Mouse (Mus musculus) hindbrain, embryonic 15.5 days (tissue): ENCODE data around the gene Mrps18b. TPM values are rescaled to one million over a fixed set of nuclear protein-coding genes. Genes with fewer than 3 reads are reported as not detected.

ENCODE experiments used
- ATAC-seq: fragments of 200-750 bp; cut with Nextera tagmentation; 2 replicates; pipeline ENCODE4 v1.8.0; 2017; ENCODE audit warnings: low read depth, moderate number of reproducible peaks, moderate TSS enrichment; ENCODE audit not compliant: low FRiP score
- H3K27ac ChIP-seq: fragments of 300-500 bp; sonication (generic); replicated peaks from 2 replicates; pipeline ENCODE4 v1.5.1; 2015; ENCODE audit warnings: mild to moderate bottlenecking, inconsistent platforms
- H3K27me3 ChIP-seq: fragments of 300-500 bp; sonication (generic); 2 replicates; pipeline ENCODE4 v1.6.1; 2015; ENCODE audit warnings: control low read depth, inconsistent platforms
- H3K36me3 ChIP-seq: fragments of 300-500 bp; sonication (generic); 2 replicates; pipeline ENCODE4 v1.6.1; 2015; ENCODE audit warnings: control low read depth, inconsistent platforms
- H3K4me1 ChIP-seq: fragments of 300-500 bp; sonication (generic); replicated peaks from 2 replicates; pipeline ENCODE4 v1.6.1; 2015; ENCODE audit warnings: control low read depth, inconsistent platforms
- H3K4me2 ChIP-seq: fragments of 300-500 bp; sonication (generic); 2 replicates; pipeline ENCODE4 v1.6.1; 2015; ENCODE audit warnings: moderate library complexity, mild to moderate bottlenecking, inconsistent platforms
- H3K4me3 ChIP-seq: fragments of 300-500 bp; sonication (generic); 2 replicates; pipeline ENCODE4 v1.5.1; 2015; ENCODE audit warnings: mild to moderate bottlenecking, inconsistent platforms
- H3K9ac ChIP-seq: fragments of 300-500 bp; sonication (generic); 2 replicates; pipeline ENCODE4 v1.6.1; 2015; ENCODE audit warnings: inconsistent platforms
- H3K9me3 ChIP-seq: fragments of 300-500 bp; sonication (generic); 2 replicates; pipeline ENCODE4 v1.6.1; 2016; ENCODE audit warnings: control low read depth, inconsistent platforms
- WGBS: fragments of 180-500 bp; shearing (Covaris S2); methylation state at CpG from one replicate; pipeline ENCODE4 v1.1.7; 2015; 5-methylcytosine and 5-hydroxymethylcytosine counted together
- polyA plus RNA-seq: library from polyadenylated mRNA; unstranded; fragments of >200 nt; fragmentation: Nextera tagmentation; extraction: Ambion mirVana; gene quantifications from 2 replicates; pipeline ENCODE4 v1.2.1, GENCODE M21; 2015

Mrps18b gene
- polyA plus RNA-seq, 1 experiment from 2014 or later = 59.1 TPM

DNA sequence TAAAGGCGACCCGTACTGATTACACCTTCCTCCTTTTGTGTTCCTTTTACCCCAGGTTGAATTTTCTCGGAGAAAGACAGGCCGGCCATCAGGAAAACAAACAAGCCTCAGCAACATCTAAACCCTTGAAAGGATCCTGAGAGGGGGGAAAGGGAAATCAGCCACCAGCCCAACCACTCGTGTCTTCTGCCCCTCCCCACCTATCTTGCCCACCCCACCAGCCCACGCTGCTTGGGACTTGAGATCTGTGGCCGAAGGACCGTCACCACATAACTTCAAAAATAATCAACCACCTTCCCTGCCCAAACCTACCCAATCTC lies 914 bp upstream of the Mrps18b start:
- Histone ChIP-seq H3K4me3 (peak overlapping the region; percentile 55), H3K4me2 (peak overlapping the region; percentile 78), H3K4me1 (peaks cover 39% of the 10 kb centered on the region), H3K27me3 (no peaks in the 10 kb centered on the region), H3K27ac (peak overlapping the region; percentile 98), H3K9ac (peak overlapping the region; percentile 76), H3K9me3 (no peaks in the 10 kb centered on the region), H3K36me3 (no peaks in the 10 kb centered on the region)
- WGBS = under 1% methylated on average over 8 of the region's 8 CpGs
- no peak for ATAC-seq

DNA sequence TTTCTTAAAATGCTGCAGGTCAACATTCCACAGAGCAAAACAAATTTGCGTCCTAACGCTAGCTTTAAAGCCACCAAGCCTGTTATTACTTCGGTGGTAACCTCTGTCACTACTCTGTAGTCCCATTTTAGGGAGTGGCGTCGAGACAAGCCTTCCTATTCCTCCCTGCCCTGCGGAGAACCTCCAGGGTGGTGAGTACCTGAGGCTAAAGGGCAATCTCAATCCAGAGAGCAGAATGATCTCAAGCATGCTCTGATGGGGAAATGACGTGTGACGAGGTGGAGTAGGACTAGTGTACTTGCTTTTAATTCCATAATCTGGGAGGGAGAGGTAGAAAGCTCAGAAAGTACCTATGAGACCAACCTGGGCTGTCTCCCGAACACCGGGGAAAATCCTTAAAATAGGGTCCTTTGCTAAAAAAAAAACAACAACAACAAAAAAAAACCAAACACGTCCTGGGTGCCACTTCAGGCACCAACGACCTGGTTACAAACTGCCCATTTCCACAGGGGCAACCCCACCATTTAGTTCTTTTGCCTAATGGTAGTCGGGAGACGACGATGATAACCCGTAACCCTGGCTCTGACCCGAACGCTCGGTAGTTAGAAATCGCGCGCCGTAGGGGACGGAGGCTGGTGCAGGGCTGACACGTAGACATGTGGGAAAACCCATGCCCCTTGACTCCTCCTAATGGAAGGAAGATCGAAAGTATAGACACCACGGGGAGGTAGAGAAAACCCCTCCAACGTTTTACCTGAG lies 472 bp downstream of the Mrps18b start:
- peak overlapping the region; percentile 98 for H3K27ac ChIP-seq
- H3K36me3 ChIP-seq = no peaks in the 10 kb centered on the region
- peaks cover 25% of the 10 kb centered on the region for H3K4me1 ChIP-seq
- ATAC-seq = no peak
- H3K4me3 ChIP-seq = peak overlapping the region; percentile 55
- H3K4me2 ChIP-seq = peak overlapping the region; percentile 78
- H3K27me3 ChIP-seq = no peaks in the 10 kb centered on the region
- 4% methylated on average over 28 of the region's 28 CpGs for WGBS
- H3K9ac ChIP-seq = peak overlapping the region; percentile 76
- no peaks in the 10 kb centered on the region for H3K9me3 ChIP-seq

- H3K27ac ChIP-seq = no peak overlapping the region
- H3K9ac ChIP-seq = 0 out of 2 replicates have a peak overlapping the region, but pooled peaks have one; percentile 76
- peak overlapping the region; percentile 78 for H3K4me2 ChIP-seq
- 82% methylated on average over 6 of the region's 6 CpGs for WGBS
- peak overlapping the region; percentile 55 for H3K4me3 ChIP-seq
- H3K4me1 ChIP-seq = peaks cover 21% of the 10 kb centered on the region
- no peak for ATAC-seq
- no peaks in the 10 kb centered on the region for H3K27me3 ChIP-seq
- H3K36me3 ChIP-seq = no peaks in the 10 kb centered on the region
- no peaks in the 10 kb centered on the region for H3K9me3 ChIP-seq
Measured at GRCm38 (mm10) chr17:35914975-35915374, 1.2 kb downstream of the Mrps18b start.

GRCm38 (mm10) chr17:35909919-35910369 lies 6.2 kb downstream of the Mrps18b start, which contains the start of gene Atat1:
TSS of gene Atat1 (minus strand) at chr17:35910075.
- Histone ChIP-seq H3K9ac (peak within 1 kb of the TSS; percentile 73), H3K27me3 (no peaks in the 10 kb centered on the region), H3K9me3 (no peaks in the 10 kb centered on the region), H3K4me3 (peak within 1 kb of the TSS; percentile 67), H3K27ac (peak within 1 kb of the TSS; percentile 91), H3K4me1 (peaks cover 22% of the 10 kb centered on the region), H3K36me3 (peaks cover 28% of the 10 kb centered on the region), H3K4me2 (peak within 1 kb of the TSS; percentile 73)
- peak; percentile 93 for ATAC-seq
- WGBS = 2% methylated on average over 25 of the region's 25 CpGs

- Histone ChIP-seq H3K36me3 (peaks cover 33% of the 10 kb centered on the region), H3K4me2 (peak overlapping the region; percentile 73), H3K4me3 (peak overlapping the region; percentile 67), H3K4me1 (peaks cover 21% of the 10 kb centered on the region), H3K27me3 (no peaks in the 10 kb centered on the region), H3K9ac (peak overlapping the region; percentile 73), H3K27ac (peak overlapping the region; percentile 91), H3K9me3 (no peaks in the 10 kb centered on the region)
- WGBS = 13% methylated on average over 20 of the region's 20 CpGs
- ATAC-seq = peak; percentile 33
Measured at GRCm38 (mm10) chr17:35909186-35909918, 6.8 kb downstream of the Mrps18b start.

- peak overlapping the region; percentile 73; the same call in 1 of the 2 replicates for H3K4me2 ChIP-seq
- H3K4me3 ChIP-seq = no peak overlapping the region
- H3K9me3 ChIP-seq = no peaks in the 10 kb centered on the region
- ATAC-seq = no peak
- 84% methylated on average over 2 of the region's 2 CpGs for WGBS
- peaks cover 21% of the 10 kb centered on the region for H3K4me1 ChIP-seq
- no peak overlapping the region for H3K27ac ChIP-seq
- no peaks in the 10 kb centered on the region for H3K27me3 ChIP-seq
- H3K9ac ChIP-seq = peak overlapping the region; percentile 25; the same call in 1 of the 2 replicates
- H3K36me3 ChIP-seq = peaks cover 49% of the 10 kb centered on the region
Measured at GRCm38 (mm10) chr17:35907609-35908008, 8.6 kb downstream of the Mrps18b start.

DNA sequence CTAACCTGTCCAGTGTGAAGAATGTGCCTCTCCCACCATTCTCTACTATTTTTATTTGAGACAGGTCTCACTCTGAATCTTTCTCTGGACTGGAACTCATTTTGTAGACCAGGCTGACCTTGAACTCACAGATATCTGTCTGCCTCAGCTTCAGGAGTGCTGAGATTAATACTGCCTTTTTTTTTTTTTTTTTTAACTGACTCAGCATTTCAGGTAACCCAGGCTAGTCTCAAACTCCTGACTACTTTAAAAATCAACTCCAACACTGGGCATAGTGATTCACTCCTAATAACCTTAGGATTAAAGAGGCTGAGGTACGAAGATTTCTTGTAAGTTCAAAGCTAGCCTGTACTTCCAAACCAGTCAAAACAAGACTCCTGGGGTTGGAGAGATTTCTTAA lies 10.6 kb downstream of the Mrps18b start:
- H3K36me3 ChIP-seq = peaks cover 67% of the 10 kb centered on the region

DNA sequence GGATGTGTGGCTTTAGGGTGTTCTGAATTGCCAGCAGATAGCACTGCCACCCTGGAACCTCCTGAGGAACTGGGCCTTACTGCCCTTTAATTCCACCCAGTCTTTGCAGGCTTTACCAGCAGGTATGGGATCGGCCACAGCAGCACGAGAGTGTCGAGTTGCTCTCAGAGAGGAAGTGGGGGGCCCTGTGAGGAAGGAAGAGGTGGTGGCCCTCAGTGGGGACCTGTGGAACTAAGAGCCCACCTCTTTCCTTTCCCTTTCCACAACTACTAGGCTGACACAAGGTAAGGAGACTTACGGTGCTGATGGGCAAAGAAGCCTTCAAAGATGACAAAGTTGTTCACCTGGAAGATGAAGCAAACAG lies 12.2 kb downstream of the Mrps18b start:
- 88% methylated on average over 4 of the region's 4 CpGs for WGBS
- no peak overlapping the region for H3K9ac ChIP-seq
- H3K4me3 ChIP-seq = no peak overlapping the region
- peaks cover 83% of the 10 kb centered on the region for H3K36me3 ChIP-seq
- H3K4me1 ChIP-seq = peaks cover 13% of the 10 kb centered on the region
- no peaks in the 10 kb centered on the region for H3K9me3 ChIP-seq
- H3K27me3 ChIP-seq = no peaks in the 10 kb centered on the region
- no peak for ATAC-seq
- no peak overlapping the region for H3K4me2 ChIP-seq
- H3K27ac ChIP-seq = no peak overlapping the region

More for the DNA sequence above, 10.6 kb downstream of the Mrps18b start:
- Histone ChIP-seq H3K9ac (no peak overlapping the region), H3K4me1 (peaks cover 21% of the 10 kb centered on the region), H3K4me2 (no peak overlapping the region), H3K27me3 (no peaks in the 10 kb centered on the region), H3K9me3 (no peaks in the 10 kb centered on the region), H3K4me3 (no peak overlapping the region), H3K27ac (no peak overlapping the region)
- no peak for ATAC-seq
- 100% methylated on average over 1 of the region's 1 CpGs for WGBS

DNA sequence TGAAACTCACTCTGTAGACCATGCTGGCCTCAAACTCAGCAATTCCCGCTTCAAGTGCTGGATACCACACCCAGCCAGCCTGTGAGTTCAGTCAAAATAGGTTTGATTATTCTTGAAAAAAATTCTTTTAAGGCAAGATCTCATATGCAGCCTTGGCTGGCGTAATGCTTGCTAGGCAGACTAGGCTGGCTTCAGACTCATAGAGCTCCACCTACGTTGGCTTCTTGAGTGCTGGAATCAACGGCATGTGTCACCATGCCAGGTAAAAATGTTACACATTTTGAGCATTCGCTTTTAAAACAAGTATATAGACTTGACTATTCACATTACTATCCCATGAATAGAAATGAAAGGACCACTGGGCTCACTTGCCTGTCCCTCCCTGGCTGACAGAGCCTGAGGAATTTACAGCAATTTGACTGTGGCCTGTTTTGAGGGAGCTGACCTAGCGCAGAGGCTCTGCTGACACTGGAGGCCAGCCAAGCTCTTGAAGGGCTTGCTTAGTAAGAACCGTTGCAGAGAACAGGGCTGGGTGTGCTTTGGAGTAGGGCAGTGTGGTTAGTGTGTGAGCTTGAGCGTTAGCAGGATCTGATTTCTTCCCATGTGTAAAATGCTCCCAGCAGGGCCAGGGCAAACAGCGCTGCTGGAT lies 12.7 kb downstream of the Mrps18b start:
- ATAC-seq = no peak
- no peaks in the 10 kb centered on the region for H3K27me3 ChIP-seq
- WGBS = 93% methylated on average over 9 of the region's 9 CpGs
- no peak overlapping the region for H3K27ac ChIP-seq
- H3K9me3 ChIP-seq = no peaks in the 10 kb centered on the region
- H3K4me2 ChIP-seq = no peak overlapping the region
- peaks cover 86% of the 10 kb centered on the region for H3K36me3 ChIP-seq
- no peak overlapping the region for H3K4me3 ChIP-seq
- no peak overlapping the region for H3K9ac ChIP-seq
- H3K4me1 ChIP-seq = peaks cover 8% of the 10 kb centered on the region

DNA sequence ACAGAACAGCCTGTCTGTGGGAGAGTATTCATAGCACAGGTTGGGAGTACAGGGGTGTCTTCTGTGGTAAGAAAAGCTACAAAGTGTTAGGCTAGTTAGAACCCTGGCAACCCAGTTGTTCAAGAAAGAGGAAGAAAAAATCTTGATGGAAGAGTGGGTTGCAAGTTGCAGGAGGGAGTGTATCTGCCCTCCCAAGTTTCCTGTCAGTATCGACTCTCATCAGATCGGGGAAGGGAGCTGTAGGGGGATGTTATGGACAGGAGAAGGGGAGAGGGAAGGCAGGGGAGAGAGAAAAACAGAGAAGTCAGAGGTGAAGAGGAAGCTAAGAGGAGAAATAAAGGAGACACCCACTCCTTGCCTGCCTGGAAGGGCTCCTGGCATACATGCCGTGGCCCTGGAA lies 15.6 kb downstream of the Mrps18b start:
- H3K4me1 ChIP-seq = peaks cover 20% of the 10 kb centered on the region
- H3K9ac ChIP-seq = no peak overlapping the region
- H3K27me3 ChIP-seq = no peaks in the 10 kb centered on the region
- no peak for ATAC-seq
- H3K4me3 ChIP-seq = no peak overlapping the region
- H3K36me3 ChIP-seq = peaks cover 72% of the 10 kb centered on the region
- H3K27ac ChIP-seq = no peak overlapping the region
- H3K4me2 ChIP-seq = no peak overlapping the region
- WGBS = 91% methylated on average over 3 of the region's 3 CpGs
- no peaks in the 10 kb centered on the region for H3K9me3 ChIP-seq

GRCm38 (mm10) chr17:35897644-35898573 lies 18.3 kb downstream of the Mrps18b start:
- Histone ChIP-seq H3K27ac (peak overlapping the region; percentile 98), H3K4me3 (peak overlapping the region; percentile 76), H3K9ac (peak overlapping the region; percentile 85), H3K4me2 (peak overlapping the region; percentile 86), H3K27me3 (no peaks in the 10 kb centered on the region), H3K9me3 (no peaks in the 10 kb centered on the region), H3K4me1 (peaks cover 23% of the 10 kb centered on the region), H3K36me3 (peaks cover 66% of the 10 kb centered on the region)
- ATAC-seq = peak; percentile 49
- 45% methylated on average over 23 of the region's 23 CpGs for WGBS
